Mouse (Mus musculus) liver, adult 2 months (tissue): Measurements from ENCODE around the gene Marveld1.

ENCODE experiments used
- CTCF ChIP-seq: fragments of 200-500 bp; IDR thresholded peaks from 2 replicates; pipeline ENCODE4 v1.5.1; 2011; ENCODE audit warnings: low read depth, low read length, control low read depth
- POLR2A ChIP-seq: fragments of 200-500 bp; IDR thresholded peaks from 2 replicates; pipeline ENCODE4 v1.6.1; 2011; ENCODE audit warnings: low read length, control low read depth; ENCODE audit not compliant: insufficient read depth; ENCODE audit errors: extremely low read depth

DNA sequence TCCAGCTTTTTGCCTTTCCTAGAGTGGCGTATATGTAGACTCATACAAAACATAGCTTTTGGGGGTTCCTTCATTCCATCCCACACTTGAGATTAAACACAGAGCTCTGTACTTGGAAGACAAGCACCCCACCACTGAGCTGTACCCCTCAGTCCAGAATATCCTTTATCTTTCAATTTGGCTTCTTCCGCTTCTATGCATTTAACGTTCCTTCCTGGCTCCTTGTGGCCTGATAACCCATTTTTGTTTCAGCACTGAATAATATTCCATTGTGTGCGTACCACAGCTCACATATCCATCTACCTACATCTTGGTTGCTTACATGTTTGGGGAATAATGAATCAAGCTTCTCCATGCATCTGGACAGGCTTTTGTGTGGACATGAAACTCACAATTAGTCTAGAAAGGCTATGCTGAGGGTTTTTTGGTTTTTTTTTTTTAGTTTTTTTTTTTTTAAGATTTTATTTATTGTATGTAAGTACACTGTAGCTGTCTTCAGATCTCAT, 10.0 kb upstream of the Marveld1 start:
- no peak for TF ChIP-seq POLR2A
- TF ChIP-seq CTCF, result no peak
